Mouse (Mus musculus): ENCODE data around the gene Psenen.

- TF ChIP-seq EP300 (optimal IDR thresholded peaks at IDR 0.05) (no peak), CTCF (IDR thresholded peaks at IDR 0.05; ENCODE audit: low read depth) (no peak)
These were observed 27.6 kb upstream of the Psenen start for GRCm38 (mm10) chr7:30590927-30591604.

Measured in stomach, postnatal 0 days (tissue).